Mouse (Mus musculus): ENCODE measurements around the gene Pvalb. TPM values are rescaled to one million over a fixed set of nuclear protein-coding genes. Genes with fewer than 3 reads are reported as not detected.

Pvalb gene
- 0.31 and 0.50 TPM in 2 replicates for polyA plus RNA-seq (2014; fragmentation: Nextera tagmentation; extraction: Ambion mirVana)

GRCm38 (mm10) chr15:78206312-78206711, at the start of gene Pvalb:
Pvalb (minus strand) TSS chr15:78206400.
- Histone ChIP-seq H3K27me3 (ENCODE audit: control insufficient read depth, insufficient read depth, low read length) (peaks cover 44% of the 10 kb centered on the region), H3K4me1 (ENCODE audit: control insufficient read depth, insufficient read depth, low read length) (peaks cover 4% of the 10 kb centered on the region), H3K4me2 (no peak within 1 kb of the TSS), H3K9me3 (replicated peaks; ENCODE audit: control insufficient read depth, low read length) (no peaks in the 10 kb centered on the region), H3K4me3 (ENCODE audit: low read depth, low read length) (no peak within 1 kb of the TSS), H3K27ac (ENCODE audit: low read depth, low read length) (no peak within 1 kb of the TSS), H3K36me3 (ENCODE audit: control insufficient read depth, insufficient read depth, low read length) (no peaks in the 10 kb centered on the region), H3K9ac (ENCODE audit: low read depth, low read length) (no peak within 1 kb of the TSS)
- no peak for ATAC-seq (replicated peaks; ENCODE audit: insufficient number of reproducible peaks, low FRiP score, low TSS enrichment)
- WGBS (ENCODE audit: insufficient replicate concordance): 71% methylated on average over 7 of the region's 7 CpGs

DNA sequence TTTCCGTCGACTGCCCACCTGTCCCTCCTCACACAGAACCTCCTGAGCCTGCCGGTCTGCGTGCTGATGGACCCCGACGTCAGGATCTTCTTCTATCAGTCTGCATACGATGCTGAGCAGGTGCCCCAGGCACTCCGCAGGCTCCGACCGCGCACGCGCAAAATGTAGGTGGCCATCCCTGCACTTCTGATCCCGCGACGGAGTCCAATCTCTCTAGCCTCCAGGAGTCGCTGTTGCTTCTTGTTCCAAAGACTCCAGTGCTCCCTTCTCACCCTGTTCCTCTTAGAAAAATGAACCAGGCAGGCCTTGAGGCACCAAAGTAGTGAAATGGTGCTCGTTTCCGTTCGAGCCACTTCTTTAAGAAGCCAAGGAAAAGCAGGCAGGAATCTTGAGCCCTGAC, 48.6 kb upstream of the Pvalb start:
- H3K9ac ChIP-seq (ENCODE audit: low read depth, low read length): no peak overlapping the region
- H3K27ac ChIP-seq (ENCODE audit: low read depth, low read length): no peak overlapping the region
- no peaks in the 10 kb centered on the region for H3K9me3 ChIP-seq (replicated peaks; ENCODE audit: control insufficient read depth, low read length)
- no peaks in the 10 kb centered on the region for H3K36me3 ChIP-seq (ENCODE audit: control insufficient read depth, insufficient read depth, low read length)
- H3K4me2 ChIP-seq: no peak overlapping the region
- no peak for ATAC-seq (replicated peaks; ENCODE audit: insufficient number of reproducible peaks, low FRiP score, low TSS enrichment)
- peaks cover 29% of the 10 kb centered on the region for H3K27me3 ChIP-seq (ENCODE audit: control insufficient read depth, insufficient read depth, low read length)
- no peaks in the 10 kb centered on the region for H3K4me1 ChIP-seq (ENCODE audit: control insufficient read depth, insufficient read depth, low read length)
- WGBS (ENCODE audit: insufficient replicate concordance): 15% methylated on average over 20 of the region's 20 CpGs
- H3K4me3 ChIP-seq (ENCODE audit: low read depth, low read length): no peak overlapping the region

- H3K9ac ChIP-seq (ENCODE audit: low read depth, low read length): no peak overlapping the region
- no peak overlapping the region for H3K4me2 ChIP-seq
- H3K27ac ChIP-seq (ENCODE audit: low read depth, low read length): no peak overlapping the region
- ATAC-seq (replicated peaks; ENCODE audit: insufficient number of reproducible peaks, low FRiP score, low TSS enrichment): no peak
- H3K4me3 ChIP-seq (ENCODE audit: low read depth, low read length): no peak overlapping the region
- H3K27me3 ChIP-seq (ENCODE audit: control insufficient read depth, insufficient read depth, low read length): peaks cover 6% of the 10 kb centered on the region; the same call in 1 of the 2 replicates
- H3K4me1 ChIP-seq (ENCODE audit: control insufficient read depth, insufficient read depth, low read length): no peaks in the 10 kb centered on the region
- WGBS (ENCODE audit: insufficient replicate concordance): 58% methylated on average over 3 of the region's 3 CpGs
- no peaks in the 10 kb centered on the region for H3K9me3 ChIP-seq (replicated peaks; ENCODE audit: control insufficient read depth, low read length)
- H3K36me3 ChIP-seq (ENCODE audit: control insufficient read depth, insufficient read depth, low read length): no peaks in the 10 kb centered on the region
These were observed 42.2 kb upstream of the Pvalb start for GRCm38 (mm10) chr15:78248410-78248809.

GRCm38 (mm10) chr15:78247659-78248058, 41.5 kb upstream of the Pvalb start:
- Histone ChIP-seq H3K27ac (ENCODE audit: low read depth, low read length) (no peak overlapping the region), H3K4me1 (ENCODE audit: control insufficient read depth, insufficient read depth, low read length) (no peaks in the 10 kb centered on the region), H3K36me3 (ENCODE audit: control insufficient read depth, insufficient read depth, low read length) (no peaks in the 10 kb centered on the region), H3K4me3 (ENCODE audit: low read depth, low read length) (no peak overlapping the region), H3K4me2 (no peak overlapping the region), H3K27me3 (ENCODE audit: control insufficient read depth, insufficient read depth, low read length) (0 out of 2 replicates have a peak, but pooled peaks cover 2% of the 10 kb centered on the region), H3K9ac (ENCODE audit: low read depth, low read length) (no peak overlapping the region), H3K9me3 (replicated peaks; ENCODE audit: control insufficient read depth, low read length) (no peaks in the 10 kb centered on the region)
- 61% methylated on average over 2 of the region's 2 CpGs for WGBS (ENCODE audit: insufficient replicate concordance)
- ATAC-seq (replicated peaks; ENCODE audit: insufficient number of reproducible peaks, low FRiP score, low TSS enrichment): no peak

GRCm38 (mm10) chr15:78246143-78247116, 40.2 kb upstream of the Pvalb start:
- H3K4me1 ChIP-seq (ENCODE audit: control insufficient read depth, insufficient read depth, low read length): no peaks in the 10 kb centered on the region
- 59% methylated on average over 18 of the region's 18 CpGs for WGBS (ENCODE audit: insufficient replicate concordance)
- H3K36me3 ChIP-seq (ENCODE audit: control insufficient read depth, insufficient read depth, low read length): no peaks in the 10 kb centered on the region
- ATAC-seq (replicated peaks; ENCODE audit: insufficient number of reproducible peaks, low FRiP score, low TSS enrichment): no peak
- H3K4me2 ChIP-seq: no peak overlapping the region
- H3K27ac ChIP-seq (ENCODE audit: low read depth, low read length): no peak overlapping the region
- H3K27me3 ChIP-seq (ENCODE audit: control insufficient read depth, insufficient read depth, low read length): 0 out of 2 replicates have a peak, but pooled peaks cover 2% of the 10 kb centered on the region
- no peak overlapping the region for H3K9ac ChIP-seq (ENCODE audit: low read depth, low read length)
- H3K4me3 ChIP-seq (ENCODE audit: low read depth, low read length): no peak overlapping the region
- no peaks in the 10 kb centered on the region for H3K9me3 ChIP-seq (replicated peaks; ENCODE audit: control insufficient read depth, low read length)

DNA sequence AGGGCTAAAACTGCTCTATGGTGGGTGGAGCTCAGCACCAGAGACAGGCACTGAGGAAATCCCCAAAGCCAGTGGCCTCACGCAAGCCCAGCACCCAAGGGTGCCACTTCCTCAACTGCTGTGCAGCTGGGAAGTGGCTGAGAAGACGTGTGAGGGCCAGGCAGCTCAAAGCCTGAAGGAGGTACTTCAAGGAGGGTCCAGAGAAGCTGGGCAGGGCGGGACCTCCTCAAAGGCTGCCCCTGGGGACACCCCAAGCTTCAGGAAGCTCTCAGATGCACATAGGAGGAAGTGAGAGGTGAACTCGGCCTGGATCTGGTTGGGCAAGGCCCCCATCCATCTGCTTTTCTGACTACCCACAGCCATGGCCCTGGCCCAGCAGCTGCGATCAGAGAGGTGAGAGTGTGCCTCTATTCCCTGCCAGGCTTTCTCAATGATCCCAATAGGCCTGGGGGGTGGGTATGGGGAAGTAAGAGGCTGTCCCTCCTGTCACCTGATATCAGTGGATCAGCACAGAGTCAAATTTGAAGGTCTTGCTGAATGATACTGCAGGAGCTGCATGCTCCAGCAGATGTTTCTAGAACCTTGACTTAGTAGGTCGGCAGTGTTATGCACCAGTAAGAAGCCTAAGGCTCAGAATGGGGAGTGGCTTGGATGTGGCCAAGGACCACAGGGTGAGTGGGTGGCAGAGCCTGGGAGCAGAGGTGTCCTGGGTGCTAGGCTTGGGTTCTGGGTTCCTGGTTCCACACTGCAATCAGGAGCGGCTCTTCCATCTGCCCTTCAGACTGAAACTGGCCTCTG, 38.7 kb upstream of the Pvalb start, which contains the start of gene Ncf4:
Ncf4 (plus strand) TSS at position 107 of the 798 bp plus-strand sequence.
- 65% methylated on average over 7 of the region's 7 CpGs for WGBS (ENCODE audit: insufficient replicate concordance)
- H3K27me3 ChIP-seq (ENCODE audit: control insufficient read depth, insufficient read depth, low read length): no peaks in the 10 kb centered on the region
- H3K36me3 ChIP-seq (ENCODE audit: control insufficient read depth, insufficient read depth, low read length): no peaks in the 10 kb centered on the region
- no peaks in the 10 kb centered on the region for H3K4me1 ChIP-seq (ENCODE audit: control insufficient read depth, insufficient read depth, low read length)
- no peak within 1 kb of the TSS for H3K27ac ChIP-seq (ENCODE audit: low read depth, low read length)
- ATAC-seq (replicated peaks; ENCODE audit: insufficient number of reproducible peaks, low FRiP score, low TSS enrichment): no peak
- H3K4me2 ChIP-seq: no peak within 1 kb of the TSS
- H3K9me3 ChIP-seq (replicated peaks; ENCODE audit: control insufficient read depth, low read length): no peaks in the 10 kb centered on the region
- no peak within 1 kb of the TSS for H3K9ac ChIP-seq (ENCODE audit: low read depth, low read length)
- H3K4me3 ChIP-seq (ENCODE audit: low read depth, low read length): no peak within 1 kb of the TSS

- Histone ChIP-seq H3K27ac (ENCODE audit: low read depth, low read length) (no peak overlapping the region), H3K4me2 (no peak overlapping the region), H3K36me3 (ENCODE audit: control insufficient read depth, insufficient read depth, low read length) (no peaks in the 10 kb centered on the region), H3K9ac (ENCODE audit: low read depth, low read length) (no peak overlapping the region), H3K27me3 (ENCODE audit: control insufficient read depth, insufficient read depth, low read length) (no peaks in the 10 kb centered on the region), H3K9me3 (replicated peaks; ENCODE audit: control insufficient read depth, low read length) (no peaks in the 10 kb centered on the region), H3K4me3 (ENCODE audit: low read depth, low read length) (no peak overlapping the region), H3K4me1 (ENCODE audit: control insufficient read depth, insufficient read depth, low read length) (no peaks in the 10 kb centered on the region)
- ATAC-seq (replicated peaks; ENCODE audit: insufficient number of reproducible peaks, low FRiP score, low TSS enrichment): no peak
- WGBS (ENCODE audit: insufficient replicate concordance): 63% methylated on average over 6 of the region's 6 CpGs
These were observed 37.6 kb upstream of the Pvalb start for GRCm38 (mm10) chr15:78243774-78244173.

GRCm38 (mm10) chr15:78243061-78243460, 36.9 kb upstream of the Pvalb start:
- 75% methylated on average over 8 of the region's 8 CpGs for WGBS (ENCODE audit: insufficient replicate concordance)
- no peak overlapping the region for H3K27ac ChIP-seq (ENCODE audit: low read depth, low read length)
- no peak overlapping the region for H3K9ac ChIP-seq (ENCODE audit: low read depth, low read length)

More at GRCm38 (mm10) chr15:78243061-78243460, 36.9 kb upstream of the Pvalb start:
- no peaks in the 10 kb centered on the region; the same call in 1 of the 2 replicates for H3K27me3 ChIP-seq (ENCODE audit: control insufficient read depth, insufficient read depth, low read length)
- no peak for ATAC-seq (replicated peaks; ENCODE audit: insufficient number of reproducible peaks, low FRiP score, low TSS enrichment)
- no peaks in the 10 kb centered on the region for H3K9me3 ChIP-seq (replicated peaks; ENCODE audit: control insufficient read depth, low read length)
- no peaks in the 10 kb centered on the region for H3K36me3 ChIP-seq (ENCODE audit: control insufficient read depth, insufficient read depth, low read length)
- no peak overlapping the region for H3K4me3 ChIP-seq (ENCODE audit: low read depth, low read length)
- H3K4me1 ChIP-seq (ENCODE audit: control insufficient read depth, insufficient read depth, low read length): no peaks in the 10 kb centered on the region
- no peak overlapping the region for H3K4me2 ChIP-seq

Data from heart, embryonic 11.5 days (tissue).